Mouse (Mus musculus) liver, embryonic 14.5 days (tissue): ENCODE data around the gene Myl10. TPM values are rescaled to one million over a fixed set of nuclear protein-coding genes. Genes with fewer than 3 reads are reported as not detected.

ENCODE experiments used
- ATAC-seq: fragments of 200-750 bp; cut with Nextera tagmentation; 2 replicates; pipeline ENCODE4 v1.8.0; 2017; ENCODE audit warnings: moderate number of reproducible peaks, mild to moderate bottlenecking, moderate library complexity; ENCODE audit not compliant: insufficient read depth
- DNase-seq, 3 experiments: peaks; one replicate each; pipeline ENCODE4 v3.0.0-alpha.2; 2012 to 2013; ENCODE audit warnings: low read depth in 3 of 3, low spot score in 3 of 3
- H3K27ac ChIP-seq: fragments of 300-500 bp; sonication (generic); 2 replicates; pipeline ENCODE4 v1.5.1; 2014; ENCODE audit warnings: moderate library complexity, mild to moderate bottlenecking, control low read depth, inconsistent platforms
- H3K27me3 ChIP-seq: fragments of 300-500 bp; sonication (generic); 2 replicates; pipeline ENCODE4 v1.6.1; 2014; ENCODE audit warnings: mild to moderate bottlenecking, low read length, moderate library complexity; ENCODE audit not compliant: control insufficient read depth, insufficient read depth
- H3K36me3 ChIP-seq: fragments of 300-500 bp; sonication (generic); replicated peaks from 2 replicates; pipeline ENCODE4 v1.6.1; 2014; ENCODE audit warnings: low read depth; ENCODE audit not compliant: control insufficient read depth, insufficient read depth
- H3K4me1 ChIP-seq, 2 experiments: fragments of 200-500 bp in 1 of 2; fragments of 300-500 bp in 1 of 2; sonication (generic) in 1 of 2; replicated peaks; 2 replicates each; pipeline ENCODE4 v1.6.1; 2012 to 2014; ENCODE audit warnings: antibody characterized with exemption in 1 of 2, inconsistent platforms in 1 of 2, low read length in 1 of 2; ENCODE audit not compliant: control insufficient read depth in 2 of 2, insufficient read depth in 2 of 2
- H3K4me2 ChIP-seq: fragments of 300-500 bp; sonication (generic); 2 replicates; pipeline ENCODE4 v1.6.1; 2014; ENCODE audit warnings: low read depth, mild to moderate bottlenecking, control low read depth, moderate library complexity
- H3K4me3 ChIP-seq, 2 experiments: fragments of 200-500 bp in 1 of 2; fragments of 300-500 bp in 1 of 2; sonication (generic) in 1 of 2; 2 replicates each; pipeline ENCODE4 v1.5.1; 2012 to 2014; ENCODE audit warnings: low read depth in 2 of 2, low read length in 2 of 2, mild to moderate bottlenecking in 2 of 2, control low read depth in 1 of 2, inconsistent platforms in 1 of 2, moderate library complexity in 1 of 2; ENCODE audit not compliant: insufficient read depth in 1 of 2
- H3K9ac ChIP-seq: fragments of 300-500 bp; sonication (generic); replicated peaks from 2 replicates; pipeline ENCODE4 v1.6.1; 2014; ENCODE audit warnings: mild to moderate bottlenecking, control low read depth, moderate library complexity
- H3K9me3 ChIP-seq: fragments of 300-500 bp; sonication (generic); 2 replicates; pipeline ENCODE4 v1.6.1; 2016; ENCODE audit warnings: low read length, mixed read lengths; ENCODE audit not compliant: control insufficient read depth
- CTCF ChIP-seq: IDR thresholded peaks from 2 replicates; pipeline ENCODE4 v1.5.1; 2016; ENCODE audit warnings: antibody characterized with exemption, low read depth, control low read depth
- EP300 ChIP-seq: IDR thresholded peaks from 2 replicates; pipeline ENCODE4 v1.6.1; 2016; ENCODE audit warnings: antibody characterized with exemption, low read depth
- WGBS: fragments of 180-500 bp; shearing (Covaris S2); extraction: QIAGEN DNeasy Blood & Tissue Kit; methylation state at CpG from one replicate; pipeline ENCODE4 v1.1.7; 2014; ENCODE audit not compliant: insufficient replicate concordance; 5-methylcytosine and 5-hydroxymethylcytosine counted together
- polyA plus RNA-seq, 2 experiments: library from polyadenylated mRNA; depleted of rRNA in 1 of 2; stranded (reverse) in 1 of 2; unstranded in 1 of 2; fragments of >200 nt; fragmentation: Nextera tagmentation in 1 of 2; extraction: Ambion mirVana in 1 of 2; gene quantifications; 2 replicates each; pipeline versions ENCODE4 v1.2.1 to v1.2.3; 2012 to 2014

The Myl10 gene
- polyA plus RNA-seq (2012; rRNA removed) (not detected in 2 replicates), polyA plus RNA-seq (2014; fragmentation: Nextera tagmentation; extraction: Ambion mirVana) (not detected in 2 replicates)

DNA sequence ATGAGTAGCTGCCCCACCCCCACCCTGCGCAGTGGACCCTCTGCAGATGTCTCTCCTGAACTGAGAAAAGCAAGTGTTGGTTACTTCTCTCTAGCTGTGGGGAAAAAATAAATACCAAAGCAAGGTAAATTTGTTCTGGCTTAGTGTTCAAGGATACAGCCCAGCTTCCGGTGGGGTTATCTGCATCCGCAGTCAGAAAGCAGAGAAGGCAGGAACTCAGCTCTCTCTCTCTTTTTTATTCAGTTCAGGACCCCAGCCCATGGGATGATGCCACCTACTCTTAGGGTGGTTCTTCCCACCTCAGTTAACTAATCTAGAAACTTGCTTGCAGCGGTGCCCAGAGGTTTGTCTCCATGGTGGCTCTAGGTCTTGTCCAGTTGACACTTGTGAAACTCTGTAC, at the start of gene Myl10:
TSS of gene Myl10 (plus strand) at position 363 of the 400 bp plus-strand sequence.
- Histone ChIP-seq H3K36me3 (no peaks in the 10 kb centered on the region), H3K27ac (no peak within 1 kb of the TSS), H3K4me2 (no peak within 1 kb of the TSS), H3K4me1 (no peaks in the 10 kb centered on the region), H3K27me3 (no peaks in the 10 kb centered on the region), H3K9ac (no peak within 1 kb of the TSS), H3K9me3 (no peaks in the 10 kb centered on the region), H3K4me3 (no peak within 1 kb of the TSS)
- no peak for DNase-seq
- TF ChIP-seq CTCF, result no peak
- no peak for TF ChIP-seq EP300
- ATAC-seq, result no peak
- WGBS, result 53% methylated on average over 4 of the region's 4 CpGs

DNA sequence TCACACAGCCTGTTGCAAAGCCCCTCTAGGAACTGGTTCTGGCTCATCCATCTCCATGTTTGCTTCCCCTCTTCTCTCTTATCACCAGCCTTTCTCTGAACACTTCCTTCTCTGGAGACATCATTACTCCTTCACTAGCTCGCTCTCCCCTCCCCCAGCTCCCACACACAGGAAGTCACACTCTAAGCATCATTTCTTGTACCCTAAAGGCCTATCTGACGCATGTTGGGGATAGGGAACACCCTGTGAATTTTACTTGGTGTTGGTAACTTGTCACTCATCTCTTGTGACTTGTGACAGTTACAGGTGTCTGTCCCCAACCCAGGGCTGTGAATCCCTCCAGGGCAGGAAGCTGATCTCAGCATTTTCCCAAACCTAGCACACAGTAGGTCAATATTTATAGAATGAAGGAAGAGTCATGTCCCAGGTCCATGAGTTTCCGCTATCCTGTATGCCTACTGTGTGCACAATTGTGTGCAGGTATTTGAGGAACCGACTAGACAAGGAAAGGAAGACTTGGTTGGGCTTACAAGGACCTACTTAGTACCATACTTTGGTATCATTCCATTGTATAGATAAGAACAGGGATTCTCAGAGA, 46.1 kb upstream of the Myl10 start:
- no peaks in the 10 kb centered on the region for H3K9me3 ChIP-seq
- no peak overlapping the region for H3K27ac ChIP-seq
- H3K27me3 ChIP-seq, result no peaks in the 10 kb centered on the region
- H3K4me1 ChIP-seq, result no peaks in the 10 kb centered on the region
- no peak overlapping the region for H3K4me2 ChIP-seq
- ATAC-seq, result no peak
- H3K36me3 ChIP-seq, result no peaks in the 10 kb centered on the region
- TF ChIP-seq EP300 (no peak), CTCF (no peak)
- 51% methylated on average over 4 of the region's 4 CpGs for WGBS
- no peak for DNase-seq
- no peak overlapping the region for H3K9ac ChIP-seq
- H3K4me3 ChIP-seq, result no peak overlapping the region

DNA sequence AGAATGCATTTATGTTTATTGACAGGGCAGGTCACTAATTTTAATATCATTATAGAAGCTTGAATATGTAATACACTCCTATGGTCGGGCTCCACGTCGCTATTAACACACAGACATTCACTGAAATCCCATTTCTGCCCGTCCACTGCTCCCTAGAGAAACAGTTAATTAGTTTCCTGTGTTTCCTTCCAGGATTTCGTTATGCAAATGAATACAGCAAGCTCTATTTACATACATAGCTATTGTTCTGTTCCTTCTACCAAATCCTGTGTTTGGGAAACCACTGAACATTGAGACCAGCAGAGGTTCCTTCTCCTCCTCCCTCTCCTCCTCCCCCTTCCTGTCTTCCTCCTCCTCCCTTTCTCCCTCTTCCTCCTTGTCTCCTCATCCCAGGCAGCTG, 43.9 kb upstream of the Myl10 start:
- H3K36me3 ChIP-seq, result no peaks in the 10 kb centered on the region
- H3K9me3 ChIP-seq, result no peaks in the 10 kb centered on the region
- no peak overlapping the region for H3K4me2 ChIP-seq
- no peaks in the 10 kb centered on the region for H3K4me1 ChIP-seq
- H3K9ac ChIP-seq, result no peak overlapping the region
- DNase-seq (no peak), ATAC-seq (no peak)
- TF ChIP-seq CTCF, result no peak
- no peak overlapping the region for H3K4me3 ChIP-seq
- H3K27ac ChIP-seq, result no peak overlapping the region
- WGBS, result 49% methylated on average over 5 of the region's 5 CpGs
- H3K27me3 ChIP-seq, result no peaks in the 10 kb centered on the region

DNA sequence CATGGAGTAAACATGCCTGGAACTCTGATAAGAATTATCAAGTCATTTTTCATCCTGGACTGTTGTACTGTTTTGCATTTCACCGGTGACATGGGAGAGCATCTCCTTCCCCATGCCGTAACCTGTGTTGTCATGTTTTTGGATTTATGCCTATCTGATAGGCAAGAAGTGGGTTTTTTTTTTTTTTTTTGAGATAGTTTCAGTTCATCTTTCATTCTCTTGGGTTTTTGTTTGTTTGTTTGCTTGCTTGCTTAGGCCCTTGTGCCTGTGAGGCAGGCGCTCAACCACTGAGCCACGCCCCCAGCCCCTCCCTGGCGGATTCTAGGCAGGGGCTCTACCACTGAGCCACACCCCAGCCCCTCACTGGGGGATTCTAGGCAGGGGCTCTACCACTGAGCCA, 43.3 kb upstream of the Myl10 start:
- no peak for TF ChIP-seq CTCF
- TF ChIP-seq EP300, result no peak
- WGBS, result 82% methylated on average over 5 of the region's 5 CpGs
- no peaks in the 10 kb centered on the region for H3K4me1 ChIP-seq

DNA sequence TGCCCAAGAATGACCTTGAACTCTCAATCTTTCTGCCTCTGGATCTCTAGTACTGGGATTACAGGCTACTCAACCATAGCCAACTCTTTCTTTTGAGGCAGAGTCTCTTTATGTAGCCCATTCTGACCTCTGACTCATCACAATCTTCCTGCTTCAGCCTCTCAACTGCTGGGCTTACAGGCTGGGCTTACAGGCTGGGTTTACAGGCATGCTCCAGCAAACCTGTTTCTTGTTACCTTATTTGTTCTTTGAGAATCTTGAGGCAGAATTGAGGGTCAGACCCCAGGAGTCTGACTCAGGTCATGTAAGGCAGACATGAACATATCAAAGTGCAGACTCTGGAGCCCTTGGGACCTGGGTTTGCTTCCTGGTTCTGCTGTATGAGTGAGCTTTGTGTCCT, 38.5 kb upstream of the Myl10 start:
- no peak overlapping the region for H3K27ac ChIP-seq
- H3K4me1 ChIP-seq, result no peaks in the 10 kb centered on the region
- H3K9me3 ChIP-seq, result no peaks in the 10 kb centered on the region
- no peak overlapping the region for H3K4me2 ChIP-seq
- ATAC-seq (no peak), DNase-seq (no peak)
- H3K4me3 ChIP-seq, result no peak overlapping the region
- no peaks in the 10 kb centered on the region for H3K36me3 ChIP-seq
- H3K9ac ChIP-seq, result no peak overlapping the region
- H3K27me3 ChIP-seq, result no peaks in the 10 kb centered on the region
- TF ChIP-seq EP300 (no peak), CTCF (no peak)

More for the DNA sequence above, 43.3 kb upstream of the Myl10 start:
- H3K27me3 ChIP-seq, result no peaks in the 10 kb centered on the region
- H3K9ac ChIP-seq, result no peak overlapping the region
- no peak overlapping the region for H3K27ac ChIP-seq
- H3K4me2 ChIP-seq, result no peak overlapping the region
- ATAC-seq, result no peak
- no peak overlapping the region for H3K4me3 ChIP-seq
- H3K9me3 ChIP-seq, result no peaks in the 10 kb centered on the region
- no peaks in the 10 kb centered on the region for H3K36me3 ChIP-seq
- no peak for DNase-seq
